Mouse (Mus musculus) liver, postnatal 0 days (tissue): Measurements from ENCODE around the gene Bnip1. TPM values are rescaled to one million over a fixed set of nuclear protein-coding genes. Genes with fewer than 3 reads are reported as not detected.

Experiments used
- ATAC-seq: fragments of 200-750 bp; cut with Nextera tagmentation; 2 replicates; pipeline ENCODE4 v1.8.0; 2017; ENCODE audit warnings: mild to moderate bottlenecking, moderate library complexity
- DNase-seq: peaks from one replicate; pipeline ENCODE4 v3.0.0-alpha.2; 2016
- H3K27ac ChIP-seq: fragments of 300-500 bp; sonication (generic); 2 replicates; pipeline ENCODE4 v1.5.1; 2014; ENCODE audit warnings: antibody characterized with exemption, moderate library complexity, mild to moderate bottlenecking, low read depth
- H3K27me3 ChIP-seq: fragments of 300-500 bp; sonication (generic); 2 replicates; pipeline ENCODE4 v1.6.1; 2014; ENCODE audit warnings: low read length, control low read depth, mixed read lengths; ENCODE audit not compliant: insufficient read depth
- H3K36me3 ChIP-seq: fragments of 300-500 bp; sonication (generic); replicated peaks from 2 replicates; pipeline ENCODE4 v1.6.1; 2014; ENCODE audit warnings: mild to moderate bottlenecking, control low read depth, low read length, moderate library complexity, mixed read lengths; ENCODE audit not compliant: insufficient read depth
- H3K4me1 ChIP-seq: fragments of 300-500 bp; sonication (generic); 2 replicates; pipeline ENCODE4 v1.6.1; 2014; ENCODE audit warnings: antibody characterized with exemption, mild to moderate bottlenecking, control low read depth; ENCODE audit not compliant: insufficient read depth
- H3K4me2 ChIP-seq: fragments of 300-500 bp; sonication (generic); 2 replicates; pipeline ENCODE4 v1.6.1; 2014; ENCODE audit warnings: low read depth, mild to moderate bottlenecking, low read length, moderate library complexity, mixed read lengths
- H3K4me3 ChIP-seq: fragments of 300-500 bp; sonication (generic); 2 replicates; pipeline ENCODE4 v1.5.1; 2014; ENCODE audit warnings: low read depth, low read length
- H3K9ac ChIP-seq: fragments of 300-500 bp; sonication (generic); replicated peaks from 2 replicates; pipeline ENCODE4 v1.6.1; 2014; ENCODE audit warnings: mild to moderate bottlenecking, moderate library complexity
- H3K9me3 ChIP-seq: fragments of 300-500 bp; sonication (generic); 2 replicates; pipeline ENCODE4 v1.6.1; 2016; ENCODE audit warnings: mild to moderate bottlenecking, control low read depth, low read length, mixed read lengths
- CTCF ChIP-seq: sonication (generic); IDR thresholded peaks from 2 replicates; pipeline ENCODE4 v1.5.1; 2016; ENCODE audit warnings: antibody characterized with exemption, low read depth
- EP300 ChIP-seq: IDR thresholded peaks from 2 replicates; pipeline ENCODE4 v1.6.1; 2016; ENCODE audit warnings: antibody characterized with exemption, low read depth, mild to moderate bottlenecking
- WGBS: fragments of 180-500 bp; shearing (Covaris S2); extraction: QIAGEN DNeasy Blood & Tissue Kit; methylation state at CpG from one replicate; pipeline ENCODE4 v1.1.7; 2014; ENCODE audit not compliant: insufficient replicate concordance; 5-methylcytosine and 5-hydroxymethylcytosine counted together
- polyA plus RNA-seq: library from polyadenylated mRNA; unstranded; fragments of >200 nt; fragmentation: Nextera tagmentation; extraction: Ambion mirVana; gene quantifications from 2 replicates; pipeline ENCODE4 v1.2.1, GENCODE M21; 2015

Gene Bnip1
- polyA plus RNA-seq, 1 experiment from 2014 or later, result 19.7 TPM

- peaks cover 61% of the 10 kb centered on the region for H3K27me3 ChIP-seq
- 62% methylated on average over 5 of the region's 5 CpGs for WGBS
- 0 out of 2 replicates have a peak, but pooled peaks cover 5% of the 10 kb centered on the region for H3K9me3 ChIP-seq
- ATAC-seq (no peak), DNase-seq (no peak)
- no peak overlapping the region for H3K4me2 ChIP-seq
- no peaks in the 10 kb centered on the region for H3K36me3 ChIP-seq
- no peak for TF ChIP-seq CTCF
- TF ChIP-seq EP300, result no peak
- H3K9ac ChIP-seq, result no peak overlapping the region
- H3K4me1 ChIP-seq, result no peaks in the 10 kb centered on the region; the same call in 1 of the 2 replicates
- no peak overlapping the region for H3K27ac ChIP-seq
- no peak overlapping the region for H3K4me3 ChIP-seq
These were observed 53.6 kb downstream of the Bnip1 start for GRCm38 (mm10) chr17:26834302-26834965.

GRCm38 (mm10) chr17:26834966-26835755 is 54.3 kb downstream of the Bnip1 start:
- no peak for TF ChIP-seq CTCF
- no peak for TF ChIP-seq EP300
- DNase-seq (no peak), ATAC-seq (no peak)
- no peak overlapping the region for H3K9ac ChIP-seq
- 0 out of 2 replicates have a peak, but pooled peaks cover 5% of the 10 kb centered on the region for H3K9me3 ChIP-seq
- H3K27me3 ChIP-seq, result peaks cover 68% of the 10 kb centered on the region
- WGBS, result 13% methylated on average over 3 of the region's 9 CpGs
- no peak overlapping the region for H3K27ac ChIP-seq
- no peak overlapping the region for H3K4me3 ChIP-seq
- no peaks in the 10 kb centered on the region for H3K36me3 ChIP-seq
- H3K4me1 ChIP-seq, result no peaks in the 10 kb centered on the region; the same call in 1 of the 2 replicates
- H3K4me2 ChIP-seq, result no peak overlapping the region

DNA sequence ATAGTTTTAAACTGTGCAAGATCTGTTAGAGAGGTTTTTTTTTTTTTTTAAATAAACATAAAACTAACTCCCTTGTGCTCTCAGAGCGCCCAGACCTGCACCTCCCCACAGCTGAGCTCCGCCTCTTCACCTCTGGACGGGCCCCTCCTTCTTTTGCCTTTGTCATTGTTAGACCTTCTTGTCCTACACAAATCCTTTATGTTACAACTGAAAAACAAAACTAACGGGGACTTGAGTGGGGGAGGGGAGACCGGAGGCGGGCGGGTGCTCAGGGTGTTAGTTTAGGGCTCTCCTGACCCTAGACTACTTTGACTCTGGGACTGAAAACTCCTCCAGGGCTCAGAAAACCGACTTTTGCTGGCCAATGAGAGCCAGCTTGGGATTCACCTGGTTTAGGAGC is 55.1 kb downstream of the Bnip1 start:
- no peak overlapping the region for H3K4me2 ChIP-seq
- no peaks in the 10 kb centered on the region; the same call in 1 of the 2 replicates for H3K4me1 ChIP-seq
- ATAC-seq, result no peak
- no peak overlapping the region for H3K9ac ChIP-seq
- WGBS, result 19% methylated on average over 8 of the region's 8 CpGs
- no peak overlapping the region for H3K27ac ChIP-seq
- 0 out of 2 replicates have a peak, but pooled peaks cover under 1% of the 10 kb centered on the region for H3K9me3 ChIP-seq
- no peaks in the 10 kb centered on the region for H3K36me3 ChIP-seq
- TF ChIP-seq CTCF (no peak), EP300 (no peak)
- DNase-seq, result no peak
- H3K27me3 ChIP-seq, result peaks cover 76% of the 10 kb centered on the region
- H3K4me3 ChIP-seq, result no peak overlapping the region

DNA sequence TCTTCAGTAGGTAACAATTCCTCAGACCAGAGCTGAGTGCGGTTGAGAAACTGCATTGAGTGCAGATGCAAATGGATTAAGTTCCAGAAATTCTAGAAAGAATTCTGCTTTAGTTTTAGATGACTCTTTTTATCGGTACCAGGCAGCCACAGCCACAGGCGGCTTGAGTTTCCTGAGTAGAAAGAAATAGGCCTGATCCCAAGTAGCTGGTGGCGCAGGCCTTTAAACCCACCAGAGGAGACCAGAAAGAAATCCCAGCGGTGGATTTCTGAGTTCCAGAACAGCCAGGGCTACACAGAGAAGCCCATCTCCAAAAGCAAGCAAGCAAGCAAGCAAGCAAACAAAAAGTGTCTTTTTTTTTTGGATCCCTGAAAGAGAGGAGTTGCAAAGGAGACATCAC is 55.5 kb downstream of the Bnip1 start:
- WGBS, result 33% methylated on average over 5 of the region's 5 CpGs
- H3K9me3 ChIP-seq, result no peaks in the 10 kb centered on the region
- no peak for DNase-seq
- no peak overlapping the region for H3K9ac ChIP-seq
- H3K36me3 ChIP-seq, result no peaks in the 10 kb centered on the region
- no peak for TF ChIP-seq CTCF
- TF ChIP-seq EP300, result no peak
- ATAC-seq, result no peak
- H3K4me3 ChIP-seq, result no peak overlapping the region
- no peaks in the 10 kb centered on the region; the same call in 1 of the 2 replicates for H3K4me1 ChIP-seq
- H3K27ac ChIP-seq, result no peak overlapping the region
- H3K27me3 ChIP-seq, result peaks cover 80% of the 10 kb centered on the region
- no peak overlapping the region for H3K4me2 ChIP-seq

DNA sequence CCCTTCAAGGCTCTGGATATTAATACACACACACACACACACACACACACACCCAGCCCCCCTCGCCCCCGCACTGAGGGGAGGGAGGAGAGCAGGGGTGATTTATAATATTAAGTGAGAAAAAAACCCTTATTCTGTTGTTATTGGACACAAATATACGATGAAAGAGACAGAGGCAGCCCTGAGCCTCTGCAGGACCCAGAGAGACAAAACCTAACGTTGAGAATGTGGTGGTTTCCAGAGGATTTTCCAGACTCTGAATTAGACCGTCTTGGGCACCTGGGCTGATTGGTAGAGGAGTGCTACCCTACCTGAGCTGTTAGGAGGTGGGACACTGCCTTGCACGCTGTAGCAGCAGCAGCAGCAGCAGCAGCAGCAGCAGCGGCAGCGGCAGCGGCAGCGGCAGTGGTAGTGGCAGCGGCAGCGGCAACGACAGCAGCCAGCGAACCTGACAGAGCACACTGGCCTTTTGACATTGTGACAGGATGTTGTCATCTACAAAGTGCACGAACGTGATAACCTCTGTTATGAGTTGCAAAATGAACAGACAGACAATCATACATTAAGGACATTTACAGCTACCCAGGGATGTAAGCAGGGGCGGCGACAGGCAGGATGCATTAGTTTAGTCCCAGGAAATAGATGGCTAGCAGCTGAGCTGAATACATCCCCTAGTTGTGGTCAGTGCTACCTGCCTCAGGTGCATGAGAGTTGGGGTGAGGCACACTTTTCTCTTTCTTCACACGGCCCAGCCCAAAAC is 56.1 kb downstream of the Bnip1 start:
- Histone ChIP-seq H3K4me3 (no peak overlapping the region), H3K27ac (no peak overlapping the region), H3K36me3 (no peaks in the 10 kb centered on the region), H3K4me2 (no peak overlapping the region), H3K9me3 (no peaks in the 10 kb centered on the region), H3K9ac (no peak overlapping the region), H3K4me1 (no peaks in the 10 kb centered on the region; the same call in 1 of the 2 replicates), H3K27me3 (peaks cover 84% of the 10 kb centered on the region)
- DNase-seq (no peak), ATAC-seq (no peak)
- TF ChIP-seq CTCF (no peak), EP300 (no peak)
- WGBS, result 5% methylated on average over 19 of the region's 19 CpGs

GRCm38 (mm10) chr17:26837546-26837985 is 56.7 kb downstream of the Bnip1 start:
- no peak overlapping the region for H3K9ac ChIP-seq
- ATAC-seq, result no peak
- no peak for TF ChIP-seq CTCF
- TF ChIP-seq EP300, result no peak
- H3K9me3 ChIP-seq, result no peaks in the 10 kb centered on the region
- peaks cover 89% of the 10 kb centered on the region for H3K27me3 ChIP-seq
- H3K27ac ChIP-seq, result no peak overlapping the region
- no peaks in the 10 kb centered on the region for H3K36me3 ChIP-seq
- H3K4me2 ChIP-seq, result no peak overlapping the region
- WGBS, result 10% methylated on average over 7 of the region's 7 CpGs
- no peak overlapping the region for H3K4me3 ChIP-seq
- no peaks in the 10 kb centered on the region; the same call in 1 of the 2 replicates for H3K4me1 ChIP-seq
- no peak for DNase-seq
